Mouse (Mus musculus) kidney, postnatal 36 days (tissue): Measurements from ENCODE around the gene Spryd3.

Source experiments
- DNase-seq, 2 experiments: peaks; one replicate each; pipeline ENCODE4 v3.0.0; 2021 to 2022; ENCODE audit warnings: mixed read lengths in 2 of 2

Gene Spryd3

DNA sequence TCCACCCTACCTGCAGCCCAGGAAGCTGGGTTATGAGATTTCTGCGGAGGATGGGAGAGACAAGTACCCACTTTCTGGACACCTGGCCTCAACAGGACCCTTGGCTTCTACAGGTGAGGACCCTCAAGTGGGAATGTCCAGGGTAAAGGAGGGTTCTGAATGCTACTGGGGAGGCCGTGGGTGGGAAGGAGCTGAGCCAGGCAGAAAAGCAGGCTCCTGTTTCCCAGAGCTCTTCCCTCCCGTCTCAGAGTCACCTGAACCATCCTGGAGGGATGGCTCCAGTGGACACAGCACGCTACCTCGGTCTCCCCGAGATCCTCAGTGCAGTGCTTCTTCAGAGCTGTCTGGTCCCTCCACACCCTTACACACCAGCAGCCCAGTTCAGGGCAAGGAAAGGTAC is 23.9 kb downstream of the Spryd3 start:
- no peak for DNase-seq

DNA sequence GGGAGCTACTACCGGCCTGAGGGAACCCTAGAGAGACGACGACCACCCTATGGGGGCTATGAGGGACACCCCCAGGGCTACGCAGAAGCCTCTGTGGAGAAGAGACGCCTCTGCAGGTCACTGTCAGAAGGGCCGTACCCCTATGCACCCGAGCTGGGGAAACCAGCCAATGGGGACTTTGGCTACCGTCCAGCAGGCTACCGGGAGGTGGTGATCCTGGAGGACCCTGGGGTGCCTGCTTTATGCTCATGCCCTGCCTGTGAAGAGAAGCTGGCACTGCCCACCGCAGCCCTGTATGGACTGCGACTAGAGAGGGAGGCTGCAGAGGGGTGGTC is 24.6 kb downstream of the Spryd3 start:
- DNase-seq, result peak in 1 of 2 experiments; percentile 35

DNA sequence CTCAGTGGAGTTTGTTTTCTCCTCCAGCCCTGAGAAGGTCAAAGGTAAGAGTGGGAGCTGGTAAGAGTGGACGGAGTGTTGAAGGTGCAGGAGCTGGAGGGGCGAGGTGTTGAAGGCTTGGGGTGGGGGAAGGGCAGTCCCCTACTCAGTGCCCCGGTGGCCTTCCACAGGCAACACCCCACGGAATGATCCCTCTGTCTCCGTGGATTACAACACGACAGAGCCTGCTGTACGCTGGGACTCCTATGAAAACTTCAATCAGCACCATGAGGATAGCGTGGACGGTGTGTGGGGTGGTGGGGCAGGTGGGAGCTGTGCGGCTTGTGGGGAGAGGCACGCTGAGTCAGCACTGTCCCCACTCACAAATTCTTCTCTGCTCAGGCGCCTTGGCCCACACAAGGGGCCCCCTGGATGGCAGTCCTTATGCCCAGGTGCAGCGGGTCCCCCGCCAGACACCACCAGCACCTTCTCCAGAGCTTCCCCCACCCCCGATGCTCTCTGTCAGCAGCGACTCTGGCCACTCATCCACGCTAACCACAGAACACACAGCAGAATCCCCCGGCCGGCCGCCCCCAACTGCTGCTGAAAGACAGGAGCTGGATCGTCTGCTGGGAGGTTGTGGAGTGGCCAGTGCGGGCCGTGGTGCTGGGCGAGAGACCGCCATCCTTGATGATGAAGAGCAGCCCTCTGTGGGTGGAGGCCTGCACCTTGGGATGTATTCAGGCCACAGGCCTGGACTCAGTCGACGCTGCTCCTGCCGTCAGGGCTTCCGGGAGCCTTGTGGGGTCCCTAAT is 25.1 kb downstream of the Spryd3 start:
- no peak for DNase-seq

DNA sequence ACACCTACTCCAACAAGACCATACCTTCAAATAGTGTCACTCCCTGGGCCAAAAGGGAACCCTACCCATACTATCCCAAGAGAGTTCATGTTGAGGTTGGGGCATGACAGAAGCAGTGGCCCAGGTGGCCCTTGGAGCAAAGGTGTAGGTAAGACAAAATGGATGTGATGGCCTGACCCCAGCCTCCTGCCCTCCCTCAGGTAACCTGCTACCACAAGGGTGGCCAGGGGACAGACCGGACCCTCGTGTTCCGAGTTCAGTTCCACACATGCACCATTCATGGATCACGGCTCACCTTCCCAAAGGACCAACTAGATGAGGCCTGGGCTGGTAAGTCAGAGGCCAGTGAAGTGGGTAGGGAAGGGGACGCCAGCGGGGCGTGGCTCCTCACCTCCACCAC is 25.8 kb downstream of the Spryd3 start:
- DNase-seq, result no peak

DNA sequence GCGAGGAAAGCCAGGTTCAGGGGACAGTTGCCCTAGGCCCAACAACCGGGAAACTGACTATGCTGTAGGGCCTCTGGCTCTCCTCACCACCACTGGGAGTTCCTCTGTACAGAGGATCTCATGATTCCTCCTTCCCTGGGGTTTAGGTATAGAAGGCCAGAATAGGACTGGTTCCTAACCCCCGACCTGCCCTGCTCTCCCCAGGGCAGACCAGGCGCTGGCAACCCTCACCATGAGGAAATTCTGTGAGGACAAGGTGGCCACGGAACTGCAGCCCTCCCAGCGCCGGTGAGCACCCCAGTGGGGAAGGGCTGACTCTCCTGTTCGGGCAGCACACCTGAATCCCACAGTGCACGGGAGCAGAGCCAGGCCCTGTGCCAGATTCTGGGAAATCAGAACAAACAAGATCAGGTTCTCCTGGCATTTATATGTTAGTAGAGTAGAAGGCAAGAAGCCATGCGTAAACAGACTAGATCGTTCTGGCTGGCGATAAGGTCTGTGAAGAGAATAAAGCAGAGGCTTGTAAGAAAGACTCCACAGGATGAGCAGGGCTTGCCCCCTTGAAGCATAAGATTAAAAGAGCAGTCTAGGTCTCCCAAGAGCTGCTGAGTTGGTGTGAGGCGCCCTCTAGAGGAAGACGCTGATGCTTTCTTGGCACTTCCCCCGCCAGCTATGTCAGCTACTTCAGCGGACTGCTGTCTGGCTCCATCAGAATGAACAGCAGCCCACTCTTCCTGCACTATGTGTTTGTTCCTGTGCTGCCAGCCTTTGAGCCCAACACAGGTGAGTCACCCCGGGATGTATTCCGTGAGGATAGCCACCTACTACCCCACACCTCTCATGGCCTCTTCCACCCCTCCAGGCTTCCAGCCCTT is 27.1 kb downstream of the Spryd3 start:
- DNase-seq, result peak; percentile 80 to 87

DNA sequence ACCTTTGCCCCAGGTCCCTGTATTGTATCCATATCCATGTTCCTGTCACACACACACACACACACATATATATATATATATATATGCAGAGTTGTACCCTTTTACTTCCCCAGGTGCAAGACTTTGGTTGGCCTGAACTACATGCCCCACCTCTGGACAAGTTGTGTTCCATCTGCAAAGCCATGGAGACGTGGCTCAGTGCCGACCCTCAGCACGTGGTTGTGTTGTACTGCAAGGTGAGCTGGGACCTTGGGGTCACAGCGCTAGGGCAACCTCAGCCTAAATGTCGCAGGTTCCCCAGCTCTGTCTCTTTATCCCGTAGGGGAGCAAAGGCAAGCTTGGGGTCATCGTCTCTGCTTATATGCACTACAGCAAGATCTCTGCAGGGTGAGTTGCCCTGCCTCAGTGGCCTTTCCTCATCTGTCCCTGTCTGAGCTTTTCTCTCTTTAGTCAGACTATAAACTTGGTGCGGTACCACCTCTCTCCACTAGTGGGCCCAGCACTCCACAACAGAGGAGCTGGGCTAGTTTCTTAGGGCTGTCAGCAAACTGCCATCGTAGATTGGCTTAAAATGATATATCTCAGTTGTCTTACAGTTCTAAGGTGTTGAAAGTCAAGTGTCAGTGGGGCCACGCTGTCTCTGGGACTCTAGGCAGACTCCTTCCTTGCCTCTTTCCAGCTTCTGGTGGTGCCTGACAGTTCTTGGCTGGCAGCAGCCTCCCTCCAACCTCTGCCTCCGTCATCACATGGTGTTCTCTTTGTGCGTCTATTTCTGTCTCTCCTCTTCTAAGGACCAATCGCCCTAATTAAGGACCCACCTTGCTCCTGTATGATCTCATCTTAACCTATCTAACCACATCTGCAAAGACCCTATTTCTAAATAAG is 28.1 kb downstream of the Spryd3 start:
- peak; percentile 57 to 84 for DNase-seq

DNA sequence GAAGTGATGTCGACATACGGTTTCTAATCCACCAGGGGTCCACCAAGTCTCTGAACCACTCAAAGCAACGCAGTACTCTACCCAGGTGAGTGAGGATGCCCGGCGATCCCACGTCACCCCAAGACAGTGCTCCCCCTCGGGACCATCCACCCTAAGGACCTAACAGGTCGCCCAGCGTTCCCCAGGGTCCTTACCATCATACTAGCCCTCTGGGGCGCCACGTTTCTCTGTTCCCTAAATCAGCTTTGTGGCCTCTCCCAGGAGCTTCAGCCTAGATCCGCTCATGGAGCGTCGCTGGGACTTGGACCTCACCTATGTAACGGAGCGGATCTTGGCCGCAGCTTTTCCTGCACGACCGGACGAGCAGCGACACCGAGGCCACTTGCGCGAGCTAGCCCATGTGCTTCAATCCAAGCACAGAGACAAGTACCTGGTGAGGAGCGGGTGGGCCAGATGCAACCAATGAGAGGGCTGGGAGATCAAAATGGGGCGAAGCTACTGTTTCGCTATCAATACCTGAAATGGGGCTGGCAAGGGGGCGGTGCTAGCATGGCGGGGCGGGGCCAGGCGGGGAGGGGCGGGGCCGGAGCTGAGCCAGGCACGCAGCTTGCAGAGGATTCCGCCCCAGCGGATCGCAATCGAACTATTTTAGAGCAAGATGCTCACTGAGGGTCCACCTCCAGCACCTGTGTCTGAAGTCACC is 29.1 kb downstream of the Spryd3 start:
- peak in 1 of 2 experiments; percentile 54 for DNase-seq

DNA sequence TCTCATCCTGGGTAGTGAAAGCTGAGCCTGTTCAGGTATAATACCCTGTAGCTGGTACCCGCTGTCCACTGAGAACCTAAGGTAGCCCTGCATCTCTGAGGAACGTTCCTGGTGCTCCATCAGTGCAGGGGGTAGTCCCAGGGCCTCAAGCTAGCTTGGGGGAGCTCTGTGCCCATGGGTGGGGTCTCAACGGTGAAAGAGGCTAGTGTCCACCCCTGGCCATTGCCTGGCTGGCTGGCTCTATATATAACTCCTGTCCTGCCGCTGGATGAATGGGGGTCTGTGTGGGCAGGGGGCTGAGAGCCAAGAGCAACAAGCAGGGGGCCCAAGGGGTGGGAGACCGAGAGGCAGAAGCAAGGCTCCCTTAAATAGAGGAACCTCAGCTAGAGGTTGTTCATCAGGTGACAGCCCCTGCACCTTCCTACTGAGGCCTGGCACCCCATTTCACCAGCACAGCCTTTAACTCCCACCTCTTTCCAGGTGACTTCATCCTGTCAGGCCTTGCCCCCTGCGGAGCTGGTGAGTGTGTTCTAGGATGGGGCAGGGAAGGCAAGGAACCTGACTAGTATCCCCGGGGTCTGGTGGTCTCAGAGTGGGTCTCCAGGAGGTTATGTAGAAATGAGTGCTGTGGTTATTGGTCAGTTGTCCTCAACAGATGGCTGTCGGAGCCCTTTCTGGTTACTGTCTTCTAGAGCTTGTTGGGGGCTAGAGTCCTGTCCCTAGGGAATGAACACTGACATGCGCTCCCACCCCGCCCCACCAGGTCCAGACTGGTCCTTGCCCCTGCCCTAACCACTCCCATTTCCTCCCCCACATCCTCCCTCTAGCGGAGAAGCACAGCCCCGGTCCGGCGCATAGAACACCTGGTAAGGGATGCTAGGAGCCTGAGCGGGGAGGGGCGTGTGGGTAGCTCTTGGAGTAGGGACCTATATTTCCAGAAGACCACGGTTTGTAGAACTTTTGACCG is 30.0 kb downstream of the Spryd3 start:
- DNase-seq, result peak; percentile 68 to 69

DNA sequence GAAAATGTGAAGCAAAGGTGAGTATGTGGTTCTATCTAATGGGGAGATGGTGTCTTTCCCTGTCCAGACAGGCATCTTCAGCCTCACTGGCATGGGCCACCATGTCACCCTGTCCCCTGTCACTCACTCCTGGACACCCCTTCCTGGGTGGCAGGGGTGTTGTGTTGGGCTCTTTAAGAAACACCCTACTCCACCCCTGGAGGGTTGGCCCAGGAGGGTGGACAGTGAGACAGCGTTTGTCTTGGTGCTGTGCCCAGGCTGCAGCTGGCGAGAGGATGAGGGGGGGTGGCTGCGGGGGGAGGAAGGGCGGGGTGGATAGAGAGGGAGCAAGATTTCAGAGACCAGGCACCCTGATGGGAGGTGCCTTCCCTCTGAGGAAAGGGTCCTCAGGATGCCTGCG is 30.7 kb downstream of the Spryd3 start:
- peak; percentile 88 to 90 for DNase-seq

DNA sequence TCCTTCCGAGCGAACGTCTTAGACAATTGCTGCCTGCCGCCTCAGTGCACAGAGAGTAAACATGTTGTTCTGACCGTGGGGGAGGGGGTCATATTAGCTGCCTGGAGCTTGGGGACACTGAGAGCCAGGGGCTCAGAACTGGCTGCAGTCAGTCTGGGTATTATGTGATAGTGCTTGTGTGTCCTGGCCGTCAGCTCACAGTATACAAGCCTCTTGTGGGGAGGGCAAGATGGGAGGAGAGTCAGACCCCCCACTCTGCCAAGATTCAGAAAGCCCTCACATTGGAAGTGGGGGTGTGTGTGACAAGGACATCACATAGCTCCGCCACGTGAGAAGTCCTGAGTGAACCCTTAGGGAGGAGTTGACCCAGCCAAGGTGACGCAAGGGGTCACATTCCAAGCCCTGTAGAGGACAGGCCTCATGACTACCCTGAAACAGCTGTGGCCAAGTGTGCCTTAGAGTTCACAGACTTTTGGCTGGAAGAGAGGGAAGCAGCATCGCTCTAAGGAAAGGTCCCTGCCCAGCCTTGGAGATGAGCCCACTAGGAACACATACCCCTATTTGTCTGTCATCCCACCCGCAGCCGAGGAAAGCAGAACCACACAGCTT is 32.0 kb downstream of the Spryd3 start:
- DNase-seq, result peak; percentile 94 to 98

DNA sequence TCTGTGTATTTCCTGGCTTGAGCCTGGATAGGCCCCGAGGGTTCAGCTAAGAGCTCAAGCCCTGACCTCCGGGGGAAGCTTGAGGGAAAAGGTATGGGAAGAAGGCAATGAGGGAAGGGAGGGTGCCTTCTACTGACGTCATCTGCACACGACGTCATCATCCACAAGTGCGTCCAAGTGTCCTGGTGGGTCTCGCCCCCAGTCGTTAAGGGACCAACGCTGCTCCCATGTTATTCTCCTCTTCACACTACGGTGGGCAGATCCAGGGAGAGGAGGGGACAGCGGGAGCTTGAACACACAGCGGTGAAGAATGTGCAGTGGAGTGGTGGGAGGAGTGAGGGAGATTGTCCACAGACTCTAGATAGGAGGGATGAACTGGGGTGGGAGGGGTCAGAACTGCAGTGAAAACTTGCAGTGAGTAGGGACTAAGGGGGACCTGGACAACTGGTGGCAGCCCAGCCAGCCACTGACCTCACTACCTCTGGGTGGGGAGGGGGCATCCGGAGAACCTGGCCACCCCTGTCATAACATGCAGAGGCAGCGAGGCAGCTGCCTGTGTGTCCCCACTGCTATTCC is 32.6 kb downstream of the Spryd3 start:
- DNase-seq, result peak; percentile 57 to 73

DNA sequence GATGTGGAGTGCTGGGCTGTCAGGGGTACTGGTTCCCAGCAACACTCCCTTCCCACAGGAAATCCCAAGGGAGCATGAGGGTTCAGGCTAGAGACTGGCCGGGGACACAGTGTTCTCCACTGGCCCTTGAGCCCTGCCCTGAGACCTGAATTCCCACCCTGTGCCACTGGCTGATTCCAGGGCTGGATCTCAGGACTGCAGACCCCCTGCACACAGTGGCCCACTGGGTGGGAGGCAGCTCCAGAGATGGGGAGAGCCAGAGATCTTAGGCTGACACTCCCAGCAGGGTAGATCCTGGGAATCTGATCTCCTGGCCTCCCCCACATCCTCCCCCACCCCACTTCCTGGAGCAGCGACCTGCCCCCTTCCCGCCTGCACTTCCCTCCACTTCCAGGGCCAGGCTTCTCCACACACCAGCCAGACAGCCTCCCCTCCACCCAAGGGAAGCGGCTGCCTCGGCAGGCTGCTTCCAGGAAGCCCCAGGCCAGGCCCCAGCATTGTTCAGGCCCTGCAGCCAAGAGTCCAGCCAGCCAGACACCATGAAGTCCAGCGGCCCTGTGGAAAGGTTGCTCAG is 33.4 kb downstream of the Spryd3 start:
- DNase-seq, result peak; percentile 84

DNA sequence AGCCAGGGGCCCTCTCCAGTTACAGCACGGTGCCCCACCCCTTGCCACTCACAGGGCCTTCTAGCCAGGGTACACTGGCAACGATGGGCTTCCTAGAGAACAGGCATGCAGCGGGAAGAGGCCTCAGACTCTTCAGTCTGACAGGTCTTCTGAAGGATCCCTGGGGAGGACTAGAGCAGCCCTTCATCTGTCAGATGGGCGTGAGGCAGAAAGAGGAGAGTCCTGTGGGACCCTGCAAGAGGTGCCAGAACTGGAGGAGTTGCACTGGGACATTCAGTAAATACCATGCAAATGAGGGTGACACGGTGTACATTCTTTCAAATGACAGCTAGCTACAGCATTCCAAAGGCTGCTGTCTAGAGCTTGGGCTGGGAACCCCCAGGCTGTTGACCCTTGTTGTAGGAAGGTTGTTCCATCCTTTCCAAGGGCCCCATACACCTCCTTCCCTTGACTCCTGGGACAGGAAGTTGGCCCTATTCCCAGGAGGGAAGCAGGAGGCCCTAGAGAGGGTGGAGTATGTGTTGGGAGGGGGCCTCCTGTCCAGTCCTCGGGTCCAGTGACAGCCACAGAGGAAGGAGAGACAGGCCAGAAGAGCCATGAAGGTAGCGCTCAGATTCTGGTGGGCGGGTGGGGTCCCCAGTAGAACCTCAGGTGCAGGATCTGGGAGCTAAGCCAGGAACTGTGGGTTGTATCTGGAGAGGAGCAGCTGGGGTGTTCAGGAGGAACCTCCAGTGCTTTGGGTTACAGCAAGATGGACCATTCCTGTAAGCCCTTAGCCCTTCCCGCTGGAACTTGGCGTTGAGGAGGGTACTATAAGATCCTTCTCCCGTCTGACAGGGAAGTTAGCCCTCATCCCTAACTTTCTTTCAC is 34.1 kb downstream of the Spryd3 start:
- DNase-seq, result peak; percentile 79 to 92

DNA sequence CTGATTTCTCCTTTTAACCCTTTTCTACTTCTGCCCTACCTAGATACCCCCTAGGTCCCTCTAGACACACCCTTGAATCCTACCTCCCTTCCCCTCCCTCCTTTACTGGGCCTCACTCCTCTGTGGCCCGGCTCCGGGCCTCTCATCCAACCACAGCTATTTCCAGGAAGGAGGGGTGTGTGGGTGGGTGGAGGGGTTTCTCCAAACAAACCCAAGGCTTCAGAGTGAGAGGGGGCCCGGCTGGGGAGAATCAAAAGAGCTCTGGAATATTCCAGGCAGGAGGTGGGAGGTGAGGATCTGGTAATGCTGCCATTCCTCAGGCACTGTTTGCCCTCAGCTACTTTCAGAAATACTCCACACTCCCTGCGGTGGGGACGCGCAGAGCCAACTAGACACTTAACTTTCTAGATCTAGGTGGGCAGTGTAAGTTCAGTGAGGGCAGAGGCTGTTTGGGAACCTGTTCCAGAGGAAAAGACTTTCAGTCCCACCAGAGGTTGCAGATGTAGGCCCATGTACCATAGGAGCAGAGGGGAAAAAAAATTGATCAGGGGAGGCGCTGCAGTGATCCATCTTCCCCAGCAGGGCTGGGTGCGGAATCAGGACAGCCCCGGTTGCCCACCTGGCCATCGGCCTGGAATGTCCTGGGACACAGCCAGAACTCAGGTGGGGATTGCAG is 34.9 kb downstream of the Spryd3 start:
- peak in 1 of 2 experiments; percentile 73 for DNase-seq

DNA sequence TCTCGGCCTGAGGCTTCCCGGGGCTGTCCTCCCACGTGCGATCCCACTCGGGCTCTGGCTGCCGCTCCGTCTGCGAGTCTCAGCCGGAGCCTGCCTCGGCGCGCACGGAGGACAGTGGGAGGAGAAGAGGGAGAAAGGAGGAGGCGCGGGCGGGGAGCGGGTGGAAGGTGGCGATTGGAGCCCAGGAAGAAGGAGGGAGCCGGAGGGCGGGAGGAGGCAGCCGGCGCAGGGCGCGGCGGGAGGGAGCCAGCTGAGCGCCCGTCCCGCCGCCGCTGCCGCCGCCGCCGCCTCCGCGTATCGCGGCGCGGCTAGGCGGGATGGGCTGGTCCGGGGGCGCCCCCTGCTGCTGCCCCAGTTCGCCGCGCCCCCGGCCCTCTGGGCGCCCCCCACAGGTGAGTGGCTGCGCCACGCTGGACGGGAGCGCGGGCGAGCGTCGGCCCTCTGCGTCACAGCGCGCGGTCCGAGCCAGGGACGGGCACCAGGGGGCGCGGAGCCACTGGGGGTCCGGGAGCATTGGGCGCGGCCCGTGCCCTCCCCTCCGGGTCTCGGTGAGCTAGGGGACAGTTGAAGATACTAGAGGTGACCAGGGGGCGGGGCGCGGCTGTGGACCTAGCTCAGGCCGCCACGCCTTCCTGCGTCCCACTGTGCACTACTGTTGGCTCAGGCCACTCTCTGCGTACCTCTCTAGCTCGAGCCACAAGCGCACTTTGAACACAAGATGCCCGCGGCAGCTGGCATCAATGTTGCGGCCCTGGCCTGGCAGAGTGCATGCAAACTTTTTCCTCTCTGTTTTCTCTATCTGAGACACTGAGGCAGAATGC is 35.7 kb downstream of the Spryd3 start, which contains the start of gene Tns2:
Tns2 (plus strand) TSS at position 253 of the 821 bp plus-strand sequence.
- peak; percentile 94 to 95 for DNase-seq

DNA sequence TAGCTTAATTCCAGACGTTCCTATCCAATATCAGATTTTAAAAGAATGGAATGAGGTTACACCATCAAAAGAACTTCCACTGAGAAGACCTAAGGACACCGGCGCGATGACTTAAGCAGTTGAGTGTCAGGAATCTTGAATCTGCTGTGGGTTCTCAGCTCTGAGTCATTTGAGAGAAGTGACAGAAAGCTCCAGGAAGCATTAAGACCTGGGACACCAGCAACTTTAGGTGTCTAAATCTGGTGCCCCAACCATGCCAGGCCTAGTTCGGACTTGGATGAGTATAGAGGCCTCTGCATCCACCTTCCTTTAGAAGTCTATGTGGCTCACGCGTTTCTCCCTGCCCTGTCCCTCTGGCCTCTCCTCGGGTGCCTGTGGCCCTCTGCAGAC is 36.3 kb downstream of the Spryd3 start:
- no peak for DNase-seq

DNA sequence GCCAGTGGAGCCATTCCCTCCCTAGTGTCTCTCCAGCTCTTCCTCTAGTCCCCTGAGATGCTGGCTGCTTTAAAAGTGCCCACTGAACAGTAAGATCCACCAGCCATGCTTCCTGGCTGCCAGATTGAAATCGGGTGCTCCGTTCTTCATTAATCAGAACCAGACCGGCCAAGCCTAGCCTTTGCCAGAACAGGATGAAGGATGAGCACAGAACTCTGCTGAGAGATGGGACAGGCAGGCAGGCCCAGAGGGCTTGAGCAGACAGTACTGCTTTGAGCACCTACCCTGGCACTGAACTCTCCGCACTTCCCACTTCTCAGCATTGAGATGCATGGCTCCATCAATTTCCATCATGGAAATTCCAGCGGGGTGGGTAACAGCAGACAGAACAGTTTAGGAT is 36.8 kb downstream of the Spryd3 start:
- no peak for DNase-seq
